Mouse (Mus musculus) yolk sac, embryonic 10.5 days (tissue): ENCODE results near the gene Hebp1.
A peak's percentile ranks its signal among the peaks of the same experiment; 100 is the strongest.

ENCODE experiments used
- DNase-seq: peaks from one replicate; pipeline ENCODE4 v3.0.0-alpha.2; 2017; ENCODE audit warnings: low spot score

Gene Hebp1

DNA sequence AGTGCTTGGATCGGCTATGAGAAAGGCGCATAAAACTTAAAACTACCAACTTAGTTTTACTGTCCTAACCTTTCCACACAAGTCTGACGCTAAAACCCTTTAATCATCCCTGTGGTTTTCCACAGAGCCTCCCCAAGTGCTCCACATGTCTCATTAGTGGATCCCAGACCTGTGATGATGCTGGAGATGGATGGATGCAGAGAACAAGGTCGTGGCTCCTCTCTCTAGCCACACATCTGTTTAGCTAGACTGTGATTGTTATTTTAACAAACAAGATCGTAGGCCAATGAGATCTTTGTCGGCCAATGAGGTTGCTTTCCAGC, 84.7 kb downstream of the Hebp1 start:
- DNase-seq = no peak

DNA sequence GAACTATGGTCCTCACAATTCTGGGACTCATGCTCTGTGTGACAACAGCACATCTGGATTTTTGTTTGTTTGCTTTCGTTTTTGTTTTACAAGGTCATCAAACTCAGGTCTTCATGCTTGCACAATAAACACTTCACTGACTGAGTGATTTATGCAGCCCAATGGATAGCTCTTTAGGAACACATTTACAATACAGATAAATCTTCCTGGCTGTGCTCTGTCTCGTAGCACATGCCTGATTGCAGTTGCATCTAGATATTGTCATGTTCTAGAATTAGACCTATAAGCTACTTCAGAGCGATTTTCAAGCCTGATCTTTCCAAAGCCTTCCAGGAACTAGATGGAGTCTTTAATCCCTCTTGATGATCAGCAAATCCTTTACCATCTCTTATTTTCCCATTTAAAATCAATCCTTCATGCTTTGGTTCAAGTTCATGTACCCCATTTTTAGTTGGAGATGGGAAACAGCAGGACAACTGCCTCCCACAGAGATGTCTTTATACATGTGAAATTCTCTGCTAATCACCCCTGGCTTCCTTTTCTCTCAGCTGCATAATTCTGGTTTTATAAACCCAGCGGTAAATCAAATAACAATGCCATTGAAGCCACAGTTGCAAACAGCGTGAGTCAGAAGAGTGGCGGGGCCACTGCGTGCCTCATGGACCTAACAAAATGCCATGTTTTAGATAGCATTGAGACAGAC, 85.3 kb downstream of the Hebp1 start:
- DNase-seq = no peak

DNA sequence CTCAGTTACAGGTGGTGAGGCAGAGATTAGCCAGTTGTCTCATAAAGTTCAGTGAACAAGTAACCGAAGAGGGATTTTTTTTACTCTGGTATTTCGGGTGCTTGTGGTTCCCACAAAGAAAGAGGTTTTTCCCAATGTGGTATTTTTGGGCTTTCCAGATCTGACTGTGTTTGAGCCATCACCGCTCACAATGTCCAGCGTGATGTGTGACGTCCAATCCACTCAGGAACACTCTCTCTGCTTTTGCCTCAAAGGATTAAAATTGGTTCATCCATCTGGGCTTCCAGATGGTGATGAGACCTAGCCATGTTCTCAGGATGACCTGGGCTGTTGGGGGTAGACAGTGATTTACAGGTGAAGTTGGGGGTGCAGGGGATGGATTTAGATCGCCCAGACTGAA, 90.8 kb downstream of the Hebp1 start:
- no peak for DNase-seq

DNA sequence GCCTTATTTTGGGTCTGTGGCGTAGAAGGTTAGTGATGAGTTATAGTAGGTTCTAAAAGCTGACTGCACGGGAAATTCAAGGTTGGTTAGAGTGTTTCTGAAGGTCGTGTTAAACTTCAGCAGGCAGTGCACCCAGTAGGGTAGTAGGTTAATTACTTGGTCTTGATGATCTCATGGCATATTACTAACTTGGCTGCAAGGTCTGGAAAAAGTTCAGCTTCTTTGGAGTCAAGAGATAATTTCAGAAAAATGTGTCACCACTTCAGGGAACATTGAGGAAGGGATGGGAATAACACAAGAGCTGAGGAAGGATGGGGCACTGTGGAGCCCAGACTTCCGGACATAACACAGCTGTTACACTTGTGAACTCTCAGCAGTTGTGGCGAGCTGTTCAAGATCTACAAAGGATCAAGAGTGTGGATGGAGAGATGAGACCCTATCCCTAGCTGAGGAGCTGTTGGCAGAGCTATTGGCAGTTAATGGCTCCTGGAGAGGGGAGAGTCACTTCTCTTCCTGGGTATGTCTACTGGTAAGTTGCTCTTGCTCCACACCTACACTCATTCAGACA, 95.0 kb downstream of the Hebp1 start:
- no peak for DNase-seq

DNA sequence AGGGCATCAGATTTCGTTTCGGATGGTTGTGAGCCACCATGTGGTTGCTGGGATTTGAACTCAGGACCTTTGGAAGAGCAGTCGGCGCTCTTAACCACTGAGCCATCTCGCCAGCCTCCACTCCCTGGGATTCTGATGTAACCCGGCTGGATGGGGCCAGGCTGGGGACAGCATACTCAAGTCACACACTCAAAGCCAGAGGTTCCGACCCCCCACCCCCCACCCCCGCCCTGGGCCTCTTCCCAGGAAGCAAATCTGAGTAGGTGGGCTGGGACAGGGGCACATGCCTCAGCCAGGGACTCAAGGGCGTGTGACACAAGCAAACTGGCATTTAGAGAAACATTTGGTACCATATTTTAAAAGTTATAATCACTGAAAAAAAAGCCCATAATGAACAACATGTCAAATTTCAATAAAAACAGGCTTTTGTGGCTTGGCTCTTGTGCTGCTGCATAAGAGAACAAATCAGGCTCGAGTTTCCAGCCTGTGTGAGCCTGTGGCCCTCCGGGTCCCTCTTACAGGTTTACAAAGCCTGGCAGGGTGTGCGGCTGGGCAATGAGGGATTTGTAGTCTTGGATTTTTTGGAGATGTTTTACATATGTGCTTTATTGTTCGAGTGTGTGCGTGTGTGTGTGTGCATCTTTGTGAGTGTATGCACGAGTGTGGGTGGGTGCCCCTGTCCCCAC, 96.9 kb downstream of the Hebp1 start:
- no peak for DNase-seq

DNA sequence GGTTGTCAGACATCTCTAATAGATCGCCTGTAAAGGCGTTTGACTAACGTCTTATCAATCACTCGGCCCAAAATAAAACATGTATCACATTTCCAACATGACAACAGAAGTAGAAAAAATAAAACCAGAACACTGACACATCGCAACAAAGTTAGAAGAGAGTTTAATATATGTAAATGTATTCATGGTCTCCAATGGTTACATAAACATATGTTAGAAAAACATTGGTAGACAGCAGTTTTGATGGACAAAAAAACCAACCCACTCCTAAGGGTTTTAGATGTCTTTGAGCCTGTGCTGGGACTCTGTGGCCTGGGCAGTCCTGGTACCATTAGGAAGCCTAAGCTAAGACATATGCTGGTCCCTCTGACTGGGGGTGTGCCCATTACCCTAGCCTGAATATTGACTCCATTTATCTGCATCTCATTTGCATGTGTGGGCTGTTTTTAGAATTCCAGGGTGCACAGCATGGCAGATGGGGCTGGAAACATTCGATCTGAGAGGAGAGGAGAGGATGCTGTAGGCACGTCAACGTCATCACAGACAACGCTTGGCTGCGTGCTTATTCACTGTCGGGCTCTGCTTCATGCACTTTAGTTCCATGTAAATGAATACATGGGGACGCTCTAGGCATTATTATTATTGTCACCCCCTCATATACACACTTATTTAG, 104.9 kb downstream of the Hebp1 start:
- DNase-seq = no peak

DNA sequence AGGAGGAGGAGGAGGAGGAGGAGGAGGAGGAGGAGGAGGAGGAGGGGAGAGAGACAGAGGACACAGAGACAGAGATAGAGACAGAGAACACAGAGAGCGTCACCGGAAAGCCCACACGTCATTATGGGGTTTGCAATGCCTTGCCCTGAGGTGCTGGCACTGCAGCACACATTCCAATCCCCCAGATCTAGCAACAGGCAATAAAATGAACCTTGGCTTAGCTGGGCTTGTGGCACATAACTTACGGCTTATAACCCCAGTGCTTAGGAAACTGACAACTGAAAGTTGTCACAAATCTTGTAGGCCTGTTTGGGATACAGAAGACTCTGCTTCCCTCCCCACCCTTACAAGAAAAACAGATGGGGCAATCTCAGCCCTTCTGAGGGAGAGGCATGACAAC, 107.2 kb downstream of the Hebp1 start:
- no peak for DNase-seq

DNA sequence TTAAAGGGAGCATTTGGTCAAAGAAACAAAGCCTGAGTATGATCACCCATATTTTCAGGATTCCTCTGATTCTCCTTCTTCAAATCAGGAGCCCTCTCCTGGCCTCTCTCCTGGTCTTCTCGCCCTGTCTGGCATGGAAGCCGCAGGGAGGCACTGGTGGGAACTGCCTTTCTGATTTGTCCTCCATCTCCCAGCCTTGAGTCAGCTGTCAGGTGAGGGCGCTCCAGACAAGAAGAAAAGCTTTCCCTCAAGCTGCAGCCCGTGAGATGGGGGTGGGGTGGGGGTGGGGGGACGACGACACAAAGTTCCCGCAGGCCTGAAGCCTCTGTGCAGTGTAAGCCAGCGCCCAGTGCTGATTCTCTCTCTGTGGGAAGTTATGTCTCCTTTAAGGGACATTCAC, 108.0 kb downstream of the Hebp1 start:
- no peak for DNase-seq

DNA sequence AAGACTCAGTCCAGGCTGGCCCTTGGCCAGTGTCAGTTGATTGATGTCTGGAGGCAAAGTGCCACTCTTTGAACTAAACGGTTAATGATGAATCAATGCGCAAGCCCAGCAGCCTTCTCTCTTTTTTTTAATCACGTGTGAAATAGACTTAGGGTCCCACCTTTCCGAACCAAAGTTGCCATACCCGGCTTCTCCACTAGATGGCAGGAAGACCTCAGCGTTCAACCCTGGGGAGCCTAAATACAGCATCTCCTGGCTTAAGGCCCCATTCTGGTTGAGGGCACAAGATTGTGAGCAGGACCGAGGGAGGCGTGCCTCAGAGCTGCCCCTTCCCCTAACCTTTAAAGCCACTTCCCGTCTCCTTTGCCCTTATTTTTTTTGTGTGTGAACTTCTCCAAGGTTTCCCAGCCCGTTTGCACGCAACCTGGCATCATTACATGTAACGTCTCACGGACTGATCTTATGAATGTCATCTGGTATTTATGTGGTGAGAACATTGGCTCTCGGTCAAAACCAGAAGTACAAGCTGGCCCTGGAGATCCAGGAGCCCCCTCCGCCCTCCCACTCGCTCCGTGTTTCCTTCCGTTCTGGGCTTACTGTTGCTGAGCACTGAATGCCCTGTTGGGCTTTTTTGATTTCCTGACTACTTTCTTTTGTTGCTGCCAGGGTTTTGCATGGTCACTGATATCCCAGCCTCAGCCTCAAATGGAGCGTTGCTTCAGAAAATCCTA, 109.9 kb downstream of the Hebp1 start:
- DNase-seq = peak; percentile 71
